Mouse (Mus musculus): ENCODE data around the gene Mbd5. TPM values are rescaled to one million over a fixed set of nuclear protein-coding genes. Genes with fewer than 3 reads are reported as not detected.
"Not testable (repeated sequence)": the region's sequence is repeated elsewhere in the genome, so short reads cannot be mapped to it uniquely, and the experiment has no call there.

Gene Mbd5
- polyA plus RNA-seq, 1 experiment from 2014 or later: 25.6 TPM

- Histone ChIP-seq H3K4me2 (no peak overlapping the region), H3K9ac (replicated peaks) (no peak overlapping the region), H3K27me3 (no peaks in the 10 kb centered on the region), H3K9me3 (no peaks in the 10 kb centered on the region), H3K4me3 (replicated peaks) (no peak overlapping the region), H3K27ac (no peak overlapping the region), H3K36me3 (peaks cover 11% of the 10 kb centered on the region; the same call in 1 of the 2 replicates), H3K4me1 (replicated peaks) (no peaks in the 10 kb centered on the region)
- WGBS: 88% methylated on average over 3 of the region's 3 CpGs
- ATAC-seq (ENCODE audit: insufficient number of reproducible peaks, insufficient read depth, low FRiP score, low TSS enrichment, low read depth): no peak
These were observed 220.5 kb downstream of the Mbd5 start for GRCm38 (mm10) chr2:49169766-49170165.

- 88% methylated on average over 3 of the region's 3 CpGs for WGBS
These were observed 227.7 kb downstream of the Mbd5 start for GRCm38 (mm10) chr2:49177015-49177414.

GRCm38 (mm10) chr2:49190984-49191383 is 241.7 kb downstream of the Mbd5 start:
- no peak overlapping the region for H3K4me3 ChIP-seq (replicated peaks)
- no peaks in the 10 kb centered on the region for H3K36me3 ChIP-seq
- H3K27me3 ChIP-seq: no peaks in the 10 kb centered on the region
- no peaks in the 10 kb centered on the region for H3K9me3 ChIP-seq
- no peak overlapping the region for H3K9ac ChIP-seq (replicated peaks)
- 77% methylated on average over 2 of the region's 2 CpGs for WGBS
- no peak overlapping the region for H3K27ac ChIP-seq
- no peaks in the 10 kb centered on the region for H3K4me1 ChIP-seq (replicated peaks)
- no peak for ATAC-seq (ENCODE audit: insufficient number of reproducible peaks, insufficient read depth, low FRiP score, low TSS enrichment, low read depth)
- H3K4me2 ChIP-seq: no peak overlapping the region

More at GRCm38 (mm10) chr2:49177015-49177414, 227.7 kb downstream of the Mbd5 start:
- Histone ChIP-seq H3K27me3 (no peaks in the 10 kb centered on the region), H3K9me3 (no peaks in the 10 kb centered on the region), H3K4me1 (replicated peaks) (no peaks in the 10 kb centered on the region), H3K9ac (replicated peaks) (no peak overlapping the region), H3K4me3 (replicated peaks) (no peak overlapping the region), H3K27ac (no peak overlapping the region), H3K36me3 (0 out of 2 replicates have a peak, but pooled peaks cover 2% of the 10 kb centered on the region), H3K4me2 (no peak overlapping the region)
- no peak for ATAC-seq (ENCODE audit: insufficient number of reproducible peaks, insufficient read depth, low FRiP score, low TSS enrichment, low read depth)

GRCm38 (mm10) chr2:49191695-49192094 is 242.4 kb downstream of the Mbd5 start:
- H3K4me2 ChIP-seq: no peak overlapping the region
- no peaks in the 10 kb centered on the region for H3K4me1 ChIP-seq (replicated peaks)
- no peaks in the 10 kb centered on the region for H3K9me3 ChIP-seq
- ATAC-seq (ENCODE audit: insufficient number of reproducible peaks, insufficient read depth, low FRiP score, low TSS enrichment, low read depth): no peak
- H3K4me3 ChIP-seq (replicated peaks): no peak overlapping the region
- H3K36me3 ChIP-seq: no peaks in the 10 kb centered on the region
- H3K9ac ChIP-seq (replicated peaks): no peak overlapping the region
- no peak overlapping the region for H3K27ac ChIP-seq
- 93% methylated on average over 3 of the region's 3 CpGs for WGBS
- H3K27me3 ChIP-seq: no peaks in the 10 kb centered on the region

- H3K9ac ChIP-seq (replicated peaks): no peak overlapping the region
- H3K9me3 ChIP-seq: no peaks in the 10 kb centered on the region
- H3K4me2 ChIP-seq: no peak overlapping the region
- no peaks in the 10 kb centered on the region for H3K36me3 ChIP-seq
- no peak overlapping the region for H3K4me3 ChIP-seq (replicated peaks)
- H3K27ac ChIP-seq: no peak overlapping the region
- H3K27me3 ChIP-seq: no peaks in the 10 kb centered on the region
- no peak for ATAC-seq (ENCODE audit: insufficient number of reproducible peaks, insufficient read depth, low FRiP score, low TSS enrichment, low read depth)
- H3K4me1 ChIP-seq (replicated peaks): no peaks in the 10 kb centered on the region
- WGBS: 89% methylated on average over 1 of the region's 1 CpGs
These were observed 254.8 kb downstream of the Mbd5 start for GRCm38 (mm10) chr2:49204081-49204480.

- not testable (repeated sequence) for H3K36me3 ChIP-seq; H3K9ac ChIP-seq (replicated peaks); H3K4me1 ChIP-seq (replicated peaks); H3K4me2 ChIP-seq; H3K27ac ChIP-seq; H3K9me3 ChIP-seq; H3K27me3 ChIP-seq; ATAC-seq (ENCODE audit: insufficient number of reproducible peaks, insufficient read depth, low FRiP score, low TSS enrichment, low read depth); H3K4me3 ChIP-seq (replicated peaks)
- WGBS: 93% methylated on average over 1 of the region's 1 CpGs
These were observed 256.4 kb downstream of the Mbd5 start for GRCm38 (mm10) chr2:49205692-49206091.

GRCm38 (mm10) chr2:49209349-49209748 is 260.0 kb downstream of the Mbd5 start:
- no peak overlapping the region for H3K9ac ChIP-seq (replicated peaks)
- WGBS: 93% methylated on average over 3 of the region's 3 CpGs
- no peaks in the 10 kb centered on the region for H3K9me3 ChIP-seq
- H3K27me3 ChIP-seq: no peaks in the 10 kb centered on the region
- no peak for ATAC-seq (ENCODE audit: insufficient number of reproducible peaks, insufficient read depth, low FRiP score, low TSS enrichment, low read depth)
- no peak overlapping the region for H3K27ac ChIP-seq
- H3K4me2 ChIP-seq: no peak overlapping the region
- H3K36me3 ChIP-seq: no peaks in the 10 kb centered on the region
- H3K4me1 ChIP-seq (replicated peaks): no peaks in the 10 kb centered on the region
- no peak overlapping the region for H3K4me3 ChIP-seq (replicated peaks)

GRCm38 (mm10) chr2:49210408-49210807 is 261.1 kb downstream of the Mbd5 start:
- Histone ChIP-seq H3K4me3 (replicated peaks) (no peak overlapping the region), H3K9ac (replicated peaks) (no peak overlapping the region), H3K4me1 (replicated peaks) (no peaks in the 10 kb centered on the region), H3K9me3 (no peaks in the 10 kb centered on the region), H3K27ac (no peak overlapping the region), H3K27me3 (no peaks in the 10 kb centered on the region), H3K4me2 (no peak overlapping the region), H3K36me3 (no peaks in the 10 kb centered on the region)
- no peak for ATAC-seq (ENCODE audit: insufficient number of reproducible peaks, insufficient read depth, low FRiP score, low TSS enrichment, low read depth)
- WGBS: 93% methylated on average over 1 of the region's 1 CpGs

- no peaks in the 10 kb centered on the region for H3K36me3 ChIP-seq
- H3K27ac ChIP-seq: no peak overlapping the region
- H3K4me1 ChIP-seq (replicated peaks): no peaks in the 10 kb centered on the region
- no peak overlapping the region for H3K4me2 ChIP-seq
- no peak overlapping the region for H3K4me3 ChIP-seq (replicated peaks)
- no peaks in the 10 kb centered on the region for H3K9me3 ChIP-seq
- ATAC-seq (ENCODE audit: insufficient number of reproducible peaks, insufficient read depth, low FRiP score, low TSS enrichment, low read depth): no peak
- H3K9ac ChIP-seq (replicated peaks): no peak overlapping the region
- H3K27me3 ChIP-seq: no peaks in the 10 kb centered on the region
These were observed 280.4 kb downstream of the Mbd5 start for GRCm38 (mm10) chr2:49229725-49230124.

GRCm38 (mm10) chr2:49234064-49234463 is 284.8 kb downstream of the Mbd5 start:
- 78% methylated on average over 2 of the region's 2 CpGs for whole genome bisulfite sequencing
- Histone ChIP-seq H3K4me2 (no peak overlapping the region), H3K27me3 (no peaks in the 10 kb centered on the region), H3K27ac (no peak overlapping the region), H3K4me3 (replicated peaks) (no peak overlapping the region), H3K36me3 (peaks cover 16% of the 10 kb centered on the region; the same call in 1 of the 2 replicates), H3K9me3 (no peaks in the 10 kb centered on the region), H3K9ac (replicated peaks) (no peak overlapping the region), H3K4me1 (replicated peaks) (no peaks in the 10 kb centered on the region)
- ATAC-seq (ENCODE audit: insufficient number of reproducible peaks, insufficient read depth, low FRiP score, low TSS enrichment, low read depth): no peak

GRCm38 (mm10) chr2:49241715-49242114 is 292.4 kb downstream of the Mbd5 start:
- H3K4me1 ChIP-seq (replicated peaks): no peaks in the 10 kb centered on the region
- no peak overlapping the region for H3K4me2 ChIP-seq
- H3K36me3 ChIP-seq: peaks cover 5% of the 10 kb centered on the region; the same call in 1 of the 2 replicates
- H3K9me3 ChIP-seq: no peaks in the 10 kb centered on the region
- no peak overlapping the region for H3K4me3 ChIP-seq (replicated peaks)
- no peak for ATAC-seq (ENCODE audit: insufficient number of reproducible peaks, insufficient read depth, low FRiP score, low TSS enrichment, low read depth)
- WGBS: 88% methylated on average over 4 of the region's 4 CpGs
- no peaks in the 10 kb centered on the region for H3K27me3 ChIP-seq
- no peak overlapping the region for H3K9ac ChIP-seq (replicated peaks)
- H3K27ac ChIP-seq: no peak overlapping the region

GRCm38 (mm10) chr2:49264092-49264491 is 314.8 kb downstream of the Mbd5 start:
- Histone ChIP-seq H3K27me3 (no peaks in the 10 kb centered on the region), H3K36me3 (no peaks in the 10 kb centered on the region), H3K27ac (no peak overlapping the region), H3K9ac (replicated peaks) (no peak overlapping the region), H3K4me1 (replicated peaks) (no peaks in the 10 kb centered on the region), H3K4me3 (replicated peaks) (no peak overlapping the region), H3K9me3 (no peaks in the 10 kb centered on the region), H3K4me2 (no peak overlapping the region)
- ATAC-seq (ENCODE audit: insufficient number of reproducible peaks, insufficient read depth, low FRiP score, low TSS enrichment, low read depth): no peak
- WGBS: 69% methylated on average over 2 of the region's 2 CpGs

Measured in limb, embryonic 12.5 days (tissue).